Mouse (Mus musculus) midbrain, embryonic 14.5 days (tissue): ENCODE results near the gene Tmem91. TPM values are rescaled to one million over a fixed set of nuclear protein-coding genes. Genes with fewer than 3 reads are reported as not detected.

ENCODE experiments used
- ATAC-seq: fragments of 200-750 bp; cut with Nextera tagmentation; 2 replicates; pipeline ENCODE4 v1.8.0; 2017; ENCODE audit warnings: moderate number of reproducible peaks, moderate library complexity; ENCODE audit not compliant: low FRiP score, low TSS enrichment
- DNase-seq: peaks from one replicate; pipeline ENCODE4 v3.0.0-alpha.2; 2015
- H3K27ac ChIP-seq: fragments of 300-500 bp; sonication (generic); replicated peaks from 2 replicates; pipeline ENCODE4 v1.5.1; 2014; ENCODE audit warnings: mild to moderate bottlenecking, low read depth, low read length, moderate library complexity
- H3K27me3 ChIP-seq: fragments of 300-500 bp; sonication (generic); 2 replicates; pipeline ENCODE4 v1.6.1; 2014; ENCODE audit warnings: low read length, control low read depth, mixed read lengths; ENCODE audit not compliant: control insufficient read depth, insufficient read depth
- H3K36me3 ChIP-seq: fragments of 300-500 bp; sonication (generic); 2 replicates; pipeline ENCODE4 v1.6.1; 2014; ENCODE audit warnings: low read length, control low read depth; ENCODE audit not compliant: control insufficient read depth, insufficient read depth
- H3K4me1 ChIP-seq: fragments of 300-500 bp; sonication (generic); 2 replicates; pipeline ENCODE4 v1.6.1; 2014; ENCODE audit warnings: mild to moderate bottlenecking, antibody characterized with exemption, low read length, control low read depth; ENCODE audit not compliant: control insufficient read depth, insufficient read depth
- H3K4me2 ChIP-seq: fragments of 300-500 bp; sonication (generic); 2 replicates; pipeline ENCODE4 v1.6.1; 2014; ENCODE audit warnings: mild to moderate bottlenecking, low read length, moderate library complexity
- H3K4me3 ChIP-seq: fragments of 300-500 bp; sonication (generic); replicated peaks from 2 replicates; pipeline ENCODE4 v1.5.1; 2014; ENCODE audit warnings: low read depth, low read length
- H3K9ac ChIP-seq: fragments of 300-500 bp; sonication (generic); replicated peaks from 2 replicates; pipeline ENCODE4 v1.6.1; 2014; ENCODE audit warnings: mild to moderate bottlenecking, low read length, moderate library complexity
- H3K9me3 ChIP-seq: fragments of 300-500 bp; sonication (generic); 2 replicates; pipeline ENCODE4 v1.6.1; 2016; ENCODE audit warnings: low read length, control low read depth, mixed read lengths; ENCODE audit not compliant: control insufficient read depth
- WGBS: fragments of 180-500 bp; shearing (Covaris S2); extraction: QIAGEN DNeasy Blood & Tissue Kit; methylation state at CpG from one replicate; pipeline ENCODE4 v1.1.7; 2014; 5-methylcytosine and 5-hydroxymethylcytosine counted together
- polyA plus RNA-seq: library from polyadenylated mRNA; unstranded; fragments of >200 nt; fragmentation: Nextera tagmentation; extraction: Ambion mirVana; gene quantifications from 2 replicates; pipeline ENCODE4 v1.2.1, GENCODE M21; 2014

The Tmem91 gene
- polyA plus RNA-seq, 1 experiment from 2014 or later = 32.8 TPM

GRCm38 (mm10) chr7:25670096-25670495 is 4.9 kb downstream of the Tmem91 start:
- peaks cover 18% of the 10 kb centered on the region for H3K27me3 ChIP-seq
- no peak overlapping the region for H3K4me3 ChIP-seq
- H3K9ac ChIP-seq = no peak overlapping the region
- 91% methylated on average over 4 of the region's 4 CpGs for WGBS
- no peak for DNase-seq
- H3K36me3 ChIP-seq = peaks cover 28% of the 10 kb centered on the region
- H3K4me2 ChIP-seq = no peak overlapping the region
- ATAC-seq = no peak
- 0 out of 2 replicates have a peak, but pooled peaks cover 7% of the 10 kb centered on the region for H3K4me1 ChIP-seq
- no peaks in the 10 kb centered on the region for H3K9me3 ChIP-seq
- H3K27ac ChIP-seq = no peak overlapping the region

- 80% methylated on average over 9 of the region's 9 CpGs for WGBS
- DNase-seq = no peak
- H3K4me3 ChIP-seq = no peak overlapping the region
- H3K36me3 ChIP-seq = peaks cover 33% of the 10 kb centered on the region
- H3K27me3 ChIP-seq = peaks cover 14% of the 10 kb centered on the region
- H3K4me1 ChIP-seq = 0 out of 2 replicates have a peak, but pooled peaks cover 3% of the 10 kb centered on the region
- H3K27ac ChIP-seq = no peak overlapping the region
- H3K4me2 ChIP-seq = no peak overlapping the region
- H3K9me3 ChIP-seq = no peaks in the 10 kb centered on the region
- ATAC-seq = no peak
- no peak overlapping the region for H3K9ac ChIP-seq
These were observed 5.3 kb downstream of the Tmem91 start for GRCm38 (mm10) chr7:25669631-25670030.

GRCm38 (mm10) chr7:25669158-25669557 is 5.8 kb downstream of the Tmem91 start:
- Histone ChIP-seq H3K9me3 (no peaks in the 10 kb centered on the region), H3K9ac (no peak overlapping the region), H3K4me2 (no peak overlapping the region), H3K27ac (no peak overlapping the region), H3K36me3 (peaks cover 38% of the 10 kb centered on the region), H3K27me3 (peaks cover 9% of the 10 kb centered on the region), H3K4me3 (no peak overlapping the region), H3K4me1 (no peaks in the 10 kb centered on the region)
- ATAC-seq (no peak), DNase-seq (no peak)
- 86% methylated on average over 10 of the region's 10 CpGs for WGBS

- Histone ChIP-seq H3K36me3 (peaks cover 50% of the 10 kb centered on the region), H3K4me2 (no peak overlapping the region), H3K27ac (no peak overlapping the region), H3K9ac (no peak overlapping the region), H3K9me3 (no peaks in the 10 kb centered on the region), H3K4me3 (no peak overlapping the region), H3K4me1 (no peaks in the 10 kb centered on the region), H3K27me3 (no peaks in the 10 kb centered on the region)
- DNase-seq (no peak), ATAC-seq (no peak)
- 94% methylated on average over 8 of the region's 8 CpGs for WGBS
These were observed 8.6 kb downstream of the Tmem91 start for GRCm38 (mm10) chr7:25666381-25666780.

GRCm38 (mm10) chr7:25658657-25659472 is 16.1 kb downstream of the Tmem91 start, which contains the start of the genes Bckdha and Exosc5:
Gene Bckdha (minus strand): TSS chr7:25658981.
Gene Exosc5 (plus strand): TSS chr7:25659164.
- Histone ChIP-seq H3K4me2 (peak within 1 kb of the TSS; percentile 74), H3K4me1 (peaks cover 18% of the 10 kb centered on the region), H3K9ac (peak within 1 kb of the TSS; percentile 54), H3K27ac (peak within 1 kb of the TSS; percentile 50), H3K9me3 (no peaks in the 10 kb centered on the region), H3K27me3 (no peaks in the 10 kb centered on the region), H3K4me3 (peak within 1 kb of the TSS; percentile 54), H3K36me3 (peaks cover 10% of the 10 kb centered on the region; the same call in 1 of the 2 replicates)
- ATAC-seq (peak; percentile 99), DNase-seq (peak; percentile 100)
- under 1% methylated on average over 50 of the region's 50 CpGs for WGBS

GRCm38 (mm10) chr7:25657785-25658184 is 17.2 kb downstream of the Tmem91 start:
- peaks cover 5% of the 10 kb centered on the region; the same call in 1 of the 2 replicates for H3K36me3 ChIP-seq
- H3K4me1 ChIP-seq = peaks cover 18% of the 10 kb centered on the region
- no peaks in the 10 kb centered on the region for H3K9me3 ChIP-seq
- no peak overlapping the region for H3K27ac ChIP-seq
- no peaks in the 10 kb centered on the region for H3K27me3 ChIP-seq
- peak overlapping the region; percentile 54 for H3K4me3 ChIP-seq
- DNase-seq (no peak), ATAC-seq (no peak)
- H3K9ac ChIP-seq = peak overlapping the region; percentile 54
- H3K4me2 ChIP-seq = peak overlapping the region; percentile 74
- 46% methylated on average over 10 of the region's 10 CpGs for WGBS

- peaks cover 18% of the 10 kb centered on the region for H3K4me1 ChIP-seq
- H3K4me2 ChIP-seq = no peak overlapping the region
- no peak for ATAC-seq
- no peak overlapping the region for H3K4me3 ChIP-seq
- H3K9ac ChIP-seq = no peak overlapping the region; the same call in 1 of the 2 replicates
- 0 out of 2 replicates have a peak, but pooled peaks cover 4% of the 10 kb centered on the region for H3K36me3 ChIP-seq
- DNase-seq = no peak
- H3K9me3 ChIP-seq = no peaks in the 10 kb centered on the region
- 82% methylated on average over 11 of the region's 11 CpGs for WGBS
- no peak overlapping the region for H3K27ac ChIP-seq
- no peaks in the 10 kb centered on the region for H3K27me3 ChIP-seq
These were observed 19.2 kb downstream of the Tmem91 start for GRCm38 (mm10) chr7:25655601-25656428.

GRCm38 (mm10) chr7:25652244-25652759 is 22.7 kb downstream of the Tmem91 start:
- DNase-seq = no peak
- ATAC-seq = no peak
- WGBS = 94% methylated on average over 12 of the region's 12 CpGs
- no peak overlapping the region for H3K4me3 ChIP-seq
- H3K27me3 ChIP-seq = no peaks in the 10 kb centered on the region
- no peaks in the 10 kb centered on the region for H3K9me3 ChIP-seq
- peaks cover 5% of the 10 kb centered on the region for H3K4me1 ChIP-seq
- no peak overlapping the region for H3K9ac ChIP-seq
- no peak overlapping the region for H3K27ac ChIP-seq
- 0 out of 2 replicates have a peak, but pooled peaks cover 4% of the 10 kb centered on the region for H3K36me3 ChIP-seq
- no peak overlapping the region for H3K4me2 ChIP-seq
